Mouse (Mus musculus): Measurements from ENCODE around the gene Ralgapa1.
"Not testable (repeated sequence)": the region's sequence is repeated elsewhere in the genome, so short reads cannot be mapped to it uniquely, and the experiment has no call there.

Ralgapa1 gene

GRCm38 (mm10) chr12:55801131-55801530 lies 19.8 kb downstream of the Ralgapa1 start:
- no peak for DNase-seq (ENCODE audit: low spot score in 2 of 2)

GRCm38 (mm10) chr12:55800144-55800543 lies 20.8 kb downstream of the Ralgapa1 start:
- no peak for DNase-seq (ENCODE audit: low spot score in 2 of 2)

DNA sequence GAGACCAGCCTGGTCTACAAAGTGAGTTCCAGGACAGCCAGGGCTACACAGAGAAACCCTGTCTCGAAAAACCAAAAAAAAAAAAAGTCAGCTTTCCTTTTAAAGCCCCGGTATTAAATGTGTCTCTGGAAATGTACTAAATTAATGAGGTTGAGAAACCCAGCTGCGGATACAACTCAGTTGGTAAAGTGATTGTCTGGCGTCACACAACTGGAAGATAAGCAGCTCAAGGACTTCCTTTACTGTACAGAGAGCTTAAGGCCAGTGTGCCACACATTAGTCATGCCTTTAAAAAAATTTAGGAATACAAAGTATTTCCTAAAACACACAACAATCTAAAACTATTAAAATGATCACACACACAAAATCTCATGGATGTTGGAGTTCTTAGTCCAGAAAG lies 22.2 kb downstream of the Ralgapa1 start:
- DNase-seq (ENCODE audit: low spot score in 2 of 2): no peak

DNA sequence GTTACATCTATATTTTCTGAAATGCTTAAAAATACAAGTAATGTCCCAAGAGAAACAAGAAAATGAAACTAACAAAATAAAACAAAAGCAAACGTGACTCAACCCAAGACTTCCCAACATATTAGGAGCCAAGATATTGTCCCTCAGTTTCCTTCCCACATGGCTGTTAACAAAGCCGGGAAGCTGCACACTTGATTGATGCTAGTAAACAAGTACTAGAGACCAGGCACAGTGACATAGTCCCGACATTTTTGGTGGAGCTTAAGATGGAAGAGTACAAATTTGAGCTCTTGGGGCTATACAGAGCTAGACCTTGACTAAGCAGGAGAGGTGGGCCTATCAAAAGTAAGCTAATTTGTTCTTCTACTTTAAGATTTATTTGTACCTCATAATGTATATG lies 23.9 kb downstream of the Ralgapa1 start:
- DNase-seq (ENCODE audit: low spot score in 2 of 2): no peak

- not testable (repeated sequence) for DNase-seq (ENCODE audit: low spot score in 2 of 2)
Observed at GRCm38 (mm10) chr12:55794485-55794884, 26.5 kb downstream of the Ralgapa1 start.

GRCm38 (mm10) chr12:55785252-55785651 lies 35.7 kb downstream of the Ralgapa1 start:
- DNase-seq (ENCODE audit: low spot score in 2 of 2): no peak

- DNase-seq (ENCODE audit: low spot score in 2 of 2): no peak
Observed at GRCm38 (mm10) chr12:55782662-55783061, 38.3 kb downstream of the Ralgapa1 start.

GRCm38 (mm10) chr12:55778301-55778700 lies 42.7 kb downstream of the Ralgapa1 start:
- DNase-seq (ENCODE audit: low spot score in 2 of 2): no peak

DNA sequence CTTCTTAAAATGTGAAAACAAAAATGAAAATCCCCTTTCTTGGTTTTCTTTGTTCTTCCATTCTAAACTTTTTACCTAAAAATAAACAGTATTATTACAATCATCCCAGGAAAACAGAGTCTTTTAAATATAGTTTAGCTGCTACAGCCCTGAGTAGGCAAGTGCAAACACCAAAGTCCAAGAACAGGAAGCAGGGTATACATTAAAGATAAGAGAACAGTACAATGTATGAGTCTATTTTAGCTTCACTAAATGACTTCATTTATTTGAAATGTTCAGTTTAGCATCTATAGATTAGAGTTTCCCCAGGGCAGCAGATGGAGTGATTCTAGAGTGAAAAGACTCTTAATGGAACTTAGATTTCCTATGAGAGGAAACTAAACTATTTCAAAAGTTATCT lies 43.6 kb downstream of the Ralgapa1 start:
- no peak for DNase-seq (ENCODE audit: low spot score in 2 of 2)

DNA sequence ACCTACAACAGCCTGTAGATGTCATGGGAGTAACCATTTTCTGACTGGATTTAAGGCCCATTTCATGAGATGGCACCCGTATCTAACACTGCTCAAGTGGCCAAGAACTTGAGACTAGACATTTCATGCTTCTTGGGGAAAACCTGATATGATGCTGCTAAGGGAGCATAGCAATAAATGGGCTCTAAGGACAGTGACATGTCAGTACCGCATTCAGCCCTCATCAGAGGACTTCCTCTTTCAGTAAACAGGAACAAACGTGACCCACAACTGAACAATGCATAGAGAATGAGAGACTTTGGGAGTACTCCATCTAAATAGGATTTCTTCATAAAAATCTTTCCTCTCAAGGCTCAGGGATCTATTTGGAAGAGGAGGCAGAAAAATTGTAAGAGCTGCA lies 46.7 kb downstream of the Ralgapa1 start:
- DNase-seq (ENCODE audit: low spot score in 2 of 2): no peak

- no peak for DNase-seq (ENCODE audit: low spot score in 2 of 2)
Observed at GRCm38 (mm10) chr12:55720319-55720718, 100.6 kb downstream of the Ralgapa1 start.

- no peak for DNase-seq (ENCODE audit: low spot score in 2 of 2)
Observed at GRCm38 (mm10) chr12:55705881-55706280, 115.1 kb downstream of the Ralgapa1 start.

DNA sequence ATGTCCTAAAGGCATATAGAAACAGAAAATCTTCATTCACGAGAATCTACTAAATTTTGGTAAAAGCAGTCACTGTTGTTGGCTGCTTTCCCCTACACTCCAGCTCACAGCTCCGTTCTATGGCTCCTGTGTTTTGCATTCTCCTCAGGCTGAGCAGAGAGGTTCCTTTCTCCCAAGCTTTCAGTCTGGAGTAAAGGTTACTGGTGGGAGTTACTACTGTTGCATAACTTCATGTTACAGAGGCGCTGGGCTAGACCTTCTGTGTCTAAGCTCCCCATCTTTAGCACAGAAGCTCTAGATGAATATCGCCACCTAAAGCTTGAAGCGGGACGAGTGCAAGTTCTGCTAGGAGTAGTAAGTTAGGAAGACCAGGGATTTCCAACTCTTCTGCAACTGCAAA lies 154.3 kb downstream of the Ralgapa1 start:
- DNase-seq (ENCODE audit: low spot score in 2 of 2): no peak

- DNase-seq (ENCODE audit: low spot score in 2 of 2): not testable (repeated sequence)
Observed at GRCm38 (mm10) chr12:55663194-55663593, 157.8 kb downstream of the Ralgapa1 start.

- DNase-seq (ENCODE audit: low spot score in 2 of 2): no peak
Observed at GRCm38 (mm10) chr12:55648011-55648525, 172.9 kb downstream of the Ralgapa1 start.

DNA sequence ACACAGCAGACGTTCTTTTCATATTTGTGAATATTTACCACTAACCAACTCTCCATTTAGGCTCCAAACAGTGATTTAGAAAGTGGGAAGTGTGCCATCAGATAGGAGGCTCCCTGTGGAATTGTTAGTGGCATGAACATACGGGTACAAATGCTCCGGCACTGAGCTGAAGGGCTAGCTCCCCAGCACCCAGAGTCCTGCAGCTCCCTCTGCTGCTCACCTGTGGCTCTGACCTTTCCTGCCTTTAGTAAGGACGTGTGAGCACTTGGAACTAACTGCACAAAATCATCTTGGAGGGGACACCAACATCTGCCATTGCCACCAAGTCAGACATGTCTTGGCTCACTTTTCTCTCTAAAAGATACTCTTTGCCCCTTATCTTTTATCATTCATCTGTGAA lies 194.3 kb downstream of the Ralgapa1 start:
- no peak for DNase-seq (ENCODE audit: low spot score in 2 of 2)

DNA sequence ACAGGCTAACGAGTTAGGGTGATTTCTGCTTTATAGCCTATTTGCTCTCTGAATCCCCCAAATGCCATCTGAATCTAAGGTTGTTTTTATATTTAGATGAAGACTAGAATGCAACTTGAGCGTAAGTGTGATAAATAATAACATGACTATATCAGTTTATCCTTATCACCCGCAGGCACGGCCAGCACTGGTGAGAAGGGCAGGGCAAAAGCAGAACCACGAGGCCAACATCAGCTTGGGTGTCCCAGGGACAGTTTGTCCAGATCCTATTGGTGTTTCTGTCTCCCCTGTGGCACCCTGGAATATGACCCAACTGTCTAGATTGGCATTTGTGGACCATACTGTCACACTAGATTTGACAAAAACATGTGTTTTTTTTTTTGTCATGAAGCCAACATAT lies 197.7 kb downstream of the Ralgapa1 start:
- DNase-seq (ENCODE audit: low spot score in 2 of 2): no peak

DNA sequence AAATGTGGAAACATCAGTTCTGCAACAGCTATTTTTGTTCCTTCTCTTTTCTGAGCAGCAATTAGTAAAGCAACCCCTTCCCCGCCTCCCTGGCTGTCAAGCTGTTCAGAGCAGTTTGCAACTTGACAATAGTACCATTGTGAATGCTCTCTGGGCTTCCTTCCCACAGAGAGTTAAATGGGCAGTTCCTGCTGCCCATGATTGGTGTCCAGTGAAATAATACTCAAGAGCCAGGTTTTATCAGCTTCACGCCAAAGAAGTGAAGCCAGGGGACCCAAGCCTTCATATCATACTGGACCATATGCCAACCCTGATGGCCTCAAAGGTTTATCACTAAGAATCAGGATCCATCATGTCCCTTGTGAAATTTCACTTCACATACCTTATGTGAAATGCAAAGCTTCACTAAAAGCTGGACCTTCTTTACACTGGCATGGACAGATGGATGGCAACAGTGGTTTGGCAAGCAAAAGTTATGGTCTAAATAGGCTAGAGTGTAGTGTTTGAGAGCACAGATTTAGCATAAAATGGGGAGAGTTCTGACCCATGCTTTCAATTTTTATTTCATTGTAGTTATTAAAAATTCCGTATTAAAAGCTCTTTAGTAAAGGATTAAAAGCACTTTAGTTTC lies 198.2 kb downstream of the Ralgapa1 start:
- peak in 1 of 2 experiments; percentile 30 for DNase-seq (ENCODE audit: low spot score in 2 of 2)

DNA sequence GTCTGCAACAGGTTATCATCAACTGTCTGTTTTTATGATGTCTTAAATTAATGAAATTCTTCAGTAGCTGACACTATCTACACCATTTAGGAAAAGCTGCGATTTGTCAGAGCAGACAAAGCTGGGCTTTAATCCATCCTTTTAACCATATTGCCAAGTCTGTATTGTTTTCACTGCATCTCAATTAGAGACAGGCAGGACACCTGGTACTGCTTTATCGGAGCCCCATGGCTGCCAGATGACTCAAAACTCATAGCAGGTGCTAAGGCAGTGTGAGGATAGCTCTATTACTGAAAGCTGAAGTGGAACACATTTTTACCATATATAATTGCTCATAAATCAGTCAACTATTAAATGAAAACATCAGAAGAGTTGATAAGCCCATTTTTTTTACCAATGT lies 200.6 kb downstream of the Ralgapa1 start:
- no peak for DNase-seq (ENCODE audit: low spot score in 2 of 2)

DNA sequence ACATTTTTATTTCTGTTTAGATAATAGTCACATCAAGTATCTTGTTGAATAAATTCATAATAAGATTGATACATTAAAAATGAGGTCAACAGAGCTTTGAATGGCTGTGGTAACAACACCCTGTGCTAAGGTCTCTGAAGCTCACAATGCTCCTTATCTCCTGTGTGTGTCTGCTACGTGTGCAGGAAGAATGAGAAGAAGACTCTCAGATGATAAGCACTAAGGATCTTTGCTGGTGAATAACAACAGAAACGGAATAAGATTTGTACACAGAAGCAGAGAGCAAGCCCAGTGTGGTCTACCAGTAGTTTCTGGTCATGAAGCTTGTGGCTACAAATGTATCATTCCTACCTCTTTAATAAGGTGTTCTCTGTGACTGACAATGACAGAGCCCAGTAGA lies 210.2 kb downstream of the Ralgapa1 start:
- DNase-seq (ENCODE audit: low spot score in 2 of 2): no peak

DNA sequence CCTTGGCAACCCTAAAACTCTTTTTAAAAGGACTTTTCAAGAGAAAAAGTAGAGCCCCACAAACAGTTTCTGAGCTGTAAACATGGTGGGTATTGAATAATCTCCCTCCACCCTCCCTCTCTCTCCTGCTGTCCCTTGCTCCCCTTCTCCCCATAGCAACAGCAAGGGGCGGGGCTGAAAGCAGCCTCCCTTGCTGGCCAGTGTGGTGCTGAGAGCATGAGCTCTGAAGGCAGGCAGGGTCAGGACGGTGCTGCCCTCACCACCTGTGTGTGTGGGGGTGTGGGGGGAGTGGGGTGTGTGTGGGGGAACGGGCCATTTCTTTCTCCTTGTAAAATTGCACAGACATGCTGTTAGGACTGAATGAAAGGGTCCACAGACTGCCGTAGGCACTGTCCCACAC lies 213.1 kb downstream of the Ralgapa1 start:
- no peak for DNase-seq (ENCODE audit: low spot score in 2 of 2)

GRCm38 (mm10) chr12:55604411-55604810 lies 216.6 kb downstream of the Ralgapa1 start:
- no peak for DNase-seq (ENCODE audit: low spot score in 2 of 2)

- no peak for DNase-seq (ENCODE audit: low spot score in 2 of 2)
Observed at GRCm38 (mm10) chr12:55600503-55600994, 220.4 kb downstream of the Ralgapa1 start.

All from cerebellum, postnatal 4 days (tissue).